Mouse (Mus musculus) ES-Bruce4 (cell line): Measurements from ENCODE around the gene Efcab12. TPM values are rescaled to one million over a fixed set of nuclear protein-coding genes. Genes with fewer than 3 reads are reported as not detected.
A peak's percentile ranks its signal among the peaks of the same experiment; 100 is the strongest.
"Not testable (repeated sequence)": the region's sequence is repeated elsewhere in the genome, so short reads cannot be mapped to it uniquely, and the experiment has no call there.

Experiments used
- H3K27ac ChIP-seq: 2 replicates; pipeline ENCODE4 v1.5.1; 2012; ENCODE audit warnings: low read length, inconsistent platforms; ENCODE audit not compliant: insufficient read depth
- H3K27me3 ChIP-seq: 2 replicates; pipeline ENCODE4 v1.6.1; 2012; ENCODE audit warnings: mild to moderate bottlenecking, low read length, inconsistent platforms; ENCODE audit not compliant: control insufficient read depth, poor library complexity, insufficient read depth, severe bottlenecking
- H3K36me3 ChIP-seq: 2 replicates; pipeline ENCODE4 v1.6.1; 2012; ENCODE audit warnings: inconsistent platforms, mild to moderate bottlenecking, low read length, moderate library complexity; ENCODE audit not compliant: control insufficient read depth, poor library complexity, insufficient read depth, severe bottlenecking
- H3K4me1 ChIP-seq: one replicate; pipeline ENCODE4 v1.8.1; 2011; ENCODE audit warnings: low read length; ENCODE audit not compliant: control insufficient read depth, insufficient read depth
- H3K4me3 ChIP-seq: 2 replicates; pipeline ENCODE4 v1.5.1; 2011; ENCODE audit warnings: low read depth, mild to moderate bottlenecking, low read length
- H3K9ac ChIP-seq: 2 replicates; pipeline ENCODE4 v1.6.1; 2012; ENCODE audit warnings: low read depth, mild to moderate bottlenecking, inconsistent platforms; ENCODE audit not compliant: poor library complexity, severe bottlenecking
- H3K9me3 ChIP-seq: replicated peaks from 2 replicates; pipeline ENCODE4 v1.6.1; 2012; ENCODE audit warnings: mild to moderate bottlenecking, low read length, inconsistent platforms; ENCODE audit not compliant: control insufficient read depth, poor library complexity, insufficient read depth, severe bottlenecking
- CTCF ChIP-seq: IDR thresholded peaks from one replicate; pipeline ENCODE4 v1.8.1; 2011; ENCODE audit warnings: low read depth, low read length
- EP300 ChIP-seq: IDR thresholded peaks from 2 replicates; pipeline ENCODE4 v1.6.1; 2011; ENCODE audit warnings: low read depth, low read length; ENCODE audit not compliant: insufficient read depth
- POLR2A ChIP-seq: IDR thresholded peaks from one replicate; pipeline ENCODE4 v1.8.1; 2011; ENCODE audit warnings: low read length; ENCODE audit not compliant: insufficient read depth
- polyA plus RNA-seq: library from polyadenylated mRNA; stranded (reverse); fragments of >200 nt; gene quantifications from 2 replicates; pipeline ENCODE4 v1.2.4, GENCODE M21; 2011; ENCODE audit warnings: low read depth; ENCODE audit not compliant: missing spikeins, insufficient read depth, insufficient read length

Gene Efcab12
- polyA plus RNA-seq, 1 experiment: 1.1 TPM

- no peak for TF ChIP-seq CTCF
- no peak for TF ChIP-seq POLR2A
- TF ChIP-seq EP300: no peak
- no peaks in the 10 kb centered on the region for H3K27me3 ChIP-seq
- no peak overlapping the region for H3K27ac ChIP-seq
- no peaks in the 10 kb centered on the region for H3K36me3 ChIP-seq
- no peak overlapping the region for H3K9ac ChIP-seq
- no peaks in the 10 kb centered on the region for H3K9me3 ChIP-seq
- peaks cover 1% of the 10 kb centered on the region for H3K4me1 ChIP-seq
- no peak overlapping the region for H3K4me3 ChIP-seq
Measured at GRCm38 (mm10) chr6:115832152-115832850, 5.9 kb downstream of the Efcab12 start.

- no peaks in the 10 kb centered on the region for H3K9me3 ChIP-seq
- peaks cover 1% of the 10 kb centered on the region for H3K4me1 ChIP-seq
- H3K27me3 ChIP-seq: no peaks in the 10 kb centered on the region
- peak overlapping the region; percentile 5; the same call in 1 of the 2 replicates for H3K9ac ChIP-seq
- no peak for TF ChIP-seq CTCF
- no peak for TF ChIP-seq EP300
- TF ChIP-seq POLR2A: no peak
- no peaks in the 10 kb centered on the region for H3K36me3 ChIP-seq
- H3K27ac ChIP-seq: peak overlapping the region; percentile 60
- no peak overlapping the region for H3K4me3 ChIP-seq
Measured at GRCm38 (mm10) chr6:115830779-115831601, 7.2 kb downstream of the Efcab12 start.

- not testable (repeated sequence) for H3K9me3 ChIP-seq, H3K27me3 ChIP-seq, H3K4me1 ChIP-seq, H3K36me3 ChIP-seq, H3K4me3 ChIP-seq
- peak; percentile 66 for TF ChIP-seq CTCF
- Histone ChIP-seq H3K9ac (peak overlapping the region; percentile 13; the same call in 1 of the 2 replicates), H3K27ac (peak overlapping the region; percentile 14; the same call in 1 of the 2 replicates)
Measured at GRCm38 (mm10) chr6:115823850-115824464, 14.3 kb downstream of the Efcab12 start.

GRCm38 (mm10) chr6:115821216-115821993 is 16.8 kb downstream of the Efcab12 start:
- TF ChIP-seq EP300 (no peak), CTCF (no peak), POLR2A (no peak)
- Histone ChIP-seq H3K36me3 (no peaks in the 10 kb centered on the region), H3K27me3 (no peaks in the 10 kb centered on the region), H3K9me3 (no peaks in the 10 kb centered on the region), H3K4me3 (no peak overlapping the region), H3K9ac (no peak overlapping the region), H3K4me1 (no peaks in the 10 kb centered on the region), H3K27ac (no peak overlapping the region)

- no peak for TF ChIP-seq CTCF
- no peak for TF ChIP-seq POLR2A
- TF ChIP-seq EP300: no peak
- H3K9ac ChIP-seq: no peak overlapping the region
- H3K27ac ChIP-seq: no peak overlapping the region
- H3K36me3 ChIP-seq: no peaks in the 10 kb centered on the region
- no peaks in the 10 kb centered on the region for H3K9me3 ChIP-seq
- H3K27me3 ChIP-seq: no peaks in the 10 kb centered on the region
- H3K4me1 ChIP-seq: no peaks in the 10 kb centered on the region
- H3K4me3 ChIP-seq: no peak overlapping the region
Measured at GRCm38 (mm10) chr6:115818129-115818528, 20.1 kb downstream of the Efcab12 start.
